ENCODE assay signal across 8 mouse cellular contexts in genomic region chr1:88839977-88840628, GRCm38 (mm10).
DNase-seq lines count a peak whose midpoint lies in the region; ATAC-seq and TF ChIP-seq lines count a peak whose summit lies in the region.
"Had no signal": no experiment of that assay in that cellular context is flagged by ENCODE, and none has a peak within 500 bp of the region (broad histone marks: within the 10 kb centered on the region; RNA-seq: fewer than 3 reads in every experiment).

No protein-coding gene starts in this region.

- H3K9me3 ChIP-seq in hindbrain, embryonic 12.5 days (replicated peaks), result no peaks in the 10 kb centered on the region
- no peaks in the 10 kb centered on the region for H3K9me3 ChIP-seq in midbrain, embryonic 15.5 days

- H3K4me2 ChIP-seq in hindbrain, embryonic 12.5 days (replicated peaks), result no peak overlapping the region
- no peak overlapping the region for H3K4me2 ChIP-seq in midbrain, embryonic 15.5 days

- no peak overlapping the region for H3K4me3 ChIP-seq in hindbrain, embryonic 12.5 days
- no peak overlapping the region for H3K4me3 ChIP-seq in midbrain, embryonic 15.5 days
- H3K4me3 ChIP-seq: myocyte had no signal

- peaks cover 23% of the 10 kb centered on the region for H3K4me1 ChIP-seq in hindbrain, embryonic 12.5 days
- peaks cover 16% of the 10 kb centered on the region for H3K4me1 ChIP-seq in midbrain, embryonic 15.5 days

- TF ChIP-seq CTCF in brain, embryonic 14.5 days (IDR thresholded peaks at IDR 0.05; ENCODE audit: borderline replicate concordance, extremely low read depth, insufficient read depth, insufficient read length), result no peak

- intact Hi-C loops in heart, postnatal 25 days (cut with DNase I), result no loop called here

- peak overlapping the region; percentile 88 for H3K27ac ChIP-seq in hindbrain, embryonic 12.5 days
- H3K27ac ChIP-seq in midbrain, embryonic 15.5 days, result peak overlapping the region; percentile 67

- H3K9ac ChIP-seq in hindbrain, embryonic 12.5 days, result no peak overlapping the region
- H3K9ac ChIP-seq in midbrain, embryonic 15.5 days, result no peak overlapping the region

- peak; percentile 93 for DNase-seq in brain, embryonic 14.5 days (ENCODE audit: low read depth)
- DNase-seq in cerebellum, postnatal 36 days, result peak; percentile 28 to 31
- DNase-seq in heart, postnatal 25 days (ENCODE audit: low spot score), result no peak
- no peak for DNase-seq in gastrocnemius, adult 18-20 months (ENCODE audit: low spot score)
- no peak for DNase-seq in ovary, adult 18-20 months (ENCODE audit: low spot score)

- ATAC-seq in hindbrain, embryonic 12.5 days (ENCODE audit: low FRiP score), result peak; percentile 89
- ATAC-seq in midbrain, embryonic 15.5 days (replicated peaks), result peak; percentile 74

- no peak for TF ChIP-seq POLR2A in brain, embryonic 14.5 days (IDR thresholded peaks at IDR 0.05; ENCODE audit: borderline replicate concordance, extremely low read depth, insufficient read depth, insufficient read length, poor library complexity, severe bottlenecking)

- no peaks in the 10 kb centered on the region for H3K27me3 ChIP-seq in hindbrain, embryonic 12.5 days
- H3K27me3 ChIP-seq in midbrain, embryonic 15.5 days (replicated peaks), result no peaks in the 10 kb centered on the region

- 16% methylated on average over 9 of the region's 9 CpGs for WGBS in hindbrain, embryonic 12.5 days
- 15% methylated on average over 9 of the region's 9 CpGs for WGBS in midbrain, embryonic 15.5 days

- H3K36me3 ChIP-seq in hindbrain, embryonic 12.5 days, result no peaks in the 10 kb centered on the region
- no peaks in the 10 kb centered on the region for H3K36me3 ChIP-seq in midbrain, embryonic 15.5 days (replicated peaks)

Comparison
In these comparisons a context has a peak if more than half of its experiments do, and no peak if none do; other contexts are left out.
1. DNase-seq: peak in brain, embryonic 14.5 days (single experiment) and cerebellum, postnatal 36 days (2 of 2); none in heart, postnatal 25 days (single experiment), gastrocnemius, adult 18-20 months (single experiment) and ovary, adult 18-20 months (single experiment).